Mouse (Mus musculus): ENCODE results near the gene Ppp1r15b. TPM values are rescaled to one million over a fixed set of nuclear protein-coding genes. Genes with fewer than 3 reads are reported as not detected.

The Ppp1r15b gene
- polyA plus RNA-seq, 2 experiments from 2014 or later, result 20.6 to 21.8 TPM

DNA sequence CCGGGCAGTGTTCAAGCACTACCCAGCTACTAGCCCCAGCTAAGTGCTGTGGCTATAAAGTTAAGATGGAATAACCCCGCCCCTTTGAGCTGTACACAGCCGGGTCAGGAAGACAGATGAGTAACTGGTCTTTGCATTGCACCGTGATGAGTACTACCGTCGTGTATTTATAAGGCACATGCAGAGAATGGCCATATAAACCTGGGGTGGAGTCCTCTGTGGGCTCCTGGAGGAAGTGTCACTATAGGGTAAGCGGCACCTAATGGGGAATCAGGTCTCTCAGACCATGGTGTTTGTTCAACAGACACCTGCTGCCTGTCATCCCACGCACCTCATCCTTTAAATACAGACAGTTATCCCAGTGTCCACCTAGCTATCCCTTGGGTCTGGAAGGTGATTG is 32.0 kb downstream of the Ppp1r15b start:
- no peak for ATAC-seq

- ATAC-seq, result peak; percentile 23
Observed at GRCm38 (mm10) chr1:133163820-133164431, 33.0 kb downstream of the Ppp1r15b start, which contains the start of gene Plekha6. Plekha6 (plus strand) TSS chr1:133164210.

DNA sequence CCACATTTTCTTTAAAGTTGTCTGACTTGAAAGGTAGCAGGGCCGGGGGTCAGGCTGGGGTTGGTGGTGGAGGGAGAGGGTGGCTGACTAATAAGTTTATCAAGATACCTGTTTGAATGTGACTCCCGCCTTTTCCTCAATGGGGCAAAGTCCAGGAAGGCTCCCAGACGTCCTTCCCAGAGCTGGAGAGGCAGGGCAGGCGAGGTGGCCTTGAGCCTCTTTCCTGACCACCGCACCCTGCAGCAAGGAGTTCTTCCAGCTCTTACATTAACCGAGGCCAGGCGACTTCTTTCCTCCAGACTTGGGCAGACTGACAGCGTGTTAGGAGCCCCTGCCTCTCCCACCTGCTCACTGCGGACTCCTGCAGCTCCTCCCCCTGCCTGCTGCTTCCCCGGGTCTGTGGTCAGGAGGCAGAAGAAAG is 33.7 kb downstream of the Ppp1r15b start:
- no peak for ATAC-seq

GRCm38 (mm10) chr1:133165111-133165510 is 34.2 kb downstream of the Ppp1r15b start:
- no peak for ATAC-seq

DNA sequence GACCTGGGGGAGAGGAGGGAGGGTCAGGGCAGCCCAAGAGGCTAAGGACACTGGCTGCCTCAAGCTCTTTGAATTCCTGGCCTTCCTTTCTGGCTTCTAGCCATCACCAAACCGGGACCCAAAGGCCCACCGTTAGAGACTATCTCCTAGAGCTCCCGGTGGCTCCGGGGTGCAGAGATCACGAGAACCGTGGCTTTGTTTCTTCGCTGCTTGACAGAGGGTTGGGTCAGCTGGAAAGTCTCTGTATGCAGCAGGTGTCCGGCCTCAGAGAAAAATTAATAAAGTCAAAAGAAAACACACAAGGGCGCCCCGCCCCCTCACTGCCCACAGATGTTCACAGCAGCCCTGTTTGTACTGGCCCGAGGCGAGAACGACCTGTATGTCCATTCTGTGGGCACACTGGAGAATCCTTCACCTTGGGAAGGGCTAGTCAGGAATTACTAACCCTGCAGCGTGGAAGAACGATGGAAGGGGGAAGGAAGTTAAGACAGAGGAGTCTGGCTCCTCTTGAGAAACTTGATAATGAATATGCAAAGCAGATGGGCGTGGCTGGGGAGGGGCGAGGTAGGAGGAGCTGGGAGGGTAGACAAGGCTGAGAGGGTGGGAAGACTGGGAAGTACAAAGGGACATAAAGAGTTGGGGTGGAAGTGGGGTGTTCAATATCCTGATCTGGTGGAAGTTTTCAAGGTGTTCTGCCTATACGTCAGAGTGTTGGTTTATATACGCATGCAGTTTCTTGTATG is 37.5 kb downstream of the Ppp1r15b start:
- ATAC-seq, result no peak

- ATAC-seq, result no peak
Observed at GRCm38 (mm10) chr1:133170196-133170595, 39.3 kb downstream of the Ppp1r15b start.

DNA sequence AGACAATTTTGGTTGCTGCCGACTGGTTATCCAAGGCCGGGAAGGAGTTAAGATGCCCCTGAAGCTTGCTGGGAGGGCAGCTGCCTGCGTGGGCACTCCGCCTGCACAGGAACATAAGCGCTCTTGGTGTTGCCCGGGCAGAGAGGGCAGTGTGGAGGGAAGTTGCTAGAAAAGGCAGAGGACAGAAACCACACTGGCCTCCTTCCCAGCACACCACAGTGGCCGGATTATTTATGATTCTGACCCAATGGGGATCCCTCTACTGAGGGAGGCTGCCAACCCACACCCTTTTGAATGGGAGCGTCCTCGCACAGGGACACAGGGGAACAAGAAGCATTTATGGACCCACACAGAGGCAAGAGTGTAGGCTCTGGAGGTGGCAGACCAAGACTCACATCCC is 40.4 kb downstream of the Ppp1r15b start:
- ATAC-seq, result no peak

GRCm38 (mm10) chr1:133175150-133175549 is 44.2 kb downstream of the Ppp1r15b start:
- no peak for ATAC-seq

GRCm38 (mm10) chr1:133177480-133178172 is 46.7 kb downstream of the Ppp1r15b start:
- ATAC-seq, result no peak

GRCm38 (mm10) chr1:133178732-133179440 is 47.9 kb downstream of the Ppp1r15b start:
- ATAC-seq, result no peak

DNA sequence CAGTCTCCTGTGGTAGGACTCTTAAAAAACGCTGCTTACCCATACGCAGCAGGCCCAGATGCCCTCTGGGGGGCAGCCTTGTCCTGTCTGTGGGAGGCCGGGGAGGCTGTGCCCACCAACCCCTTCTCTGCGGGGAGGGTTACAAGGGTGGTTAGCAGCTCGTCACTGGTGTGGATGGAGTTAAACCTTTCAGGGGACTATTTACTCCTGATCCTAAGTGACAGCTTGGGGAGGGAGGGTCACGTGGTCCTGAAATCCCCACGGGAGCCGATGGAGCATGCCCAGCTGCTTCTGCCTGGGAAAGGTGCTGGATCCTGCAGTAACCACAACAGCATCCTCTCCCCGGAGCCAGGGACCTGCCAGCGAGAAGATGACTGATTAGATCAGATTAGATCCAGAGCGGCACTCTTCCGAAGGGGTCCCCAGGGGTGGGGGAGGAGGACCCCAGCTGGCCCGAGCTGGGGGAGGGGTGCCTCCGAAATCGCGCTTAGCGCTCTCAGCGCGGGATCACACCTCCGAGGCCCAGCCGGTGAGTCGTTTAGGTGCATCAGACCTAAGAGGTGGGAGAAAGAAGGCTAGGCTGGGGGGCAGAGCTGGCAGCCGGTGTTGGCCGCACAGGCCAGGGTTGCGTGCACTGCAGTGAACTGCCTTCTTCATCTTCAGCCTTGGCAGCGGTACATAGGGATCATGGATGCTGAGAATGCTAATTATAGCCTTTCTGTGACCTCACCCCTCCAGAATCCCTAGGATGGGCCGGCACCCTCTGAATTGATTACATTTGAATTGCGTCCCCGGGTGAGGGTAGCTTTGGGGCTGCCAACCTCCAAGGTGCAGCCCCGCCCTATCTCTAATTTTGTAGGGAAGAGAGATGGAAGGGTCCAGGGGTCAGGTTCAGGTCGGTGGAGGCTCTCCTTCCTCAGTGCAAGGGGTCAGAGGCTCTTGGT is 50.4 kb downstream of the Ppp1r15b start:
- no peak for ATAC-seq

- ATAC-seq, result no peak
Observed at GRCm38 (mm10) chr1:133182016-133182705, 51.2 kb downstream of the Ppp1r15b start.

DNA sequence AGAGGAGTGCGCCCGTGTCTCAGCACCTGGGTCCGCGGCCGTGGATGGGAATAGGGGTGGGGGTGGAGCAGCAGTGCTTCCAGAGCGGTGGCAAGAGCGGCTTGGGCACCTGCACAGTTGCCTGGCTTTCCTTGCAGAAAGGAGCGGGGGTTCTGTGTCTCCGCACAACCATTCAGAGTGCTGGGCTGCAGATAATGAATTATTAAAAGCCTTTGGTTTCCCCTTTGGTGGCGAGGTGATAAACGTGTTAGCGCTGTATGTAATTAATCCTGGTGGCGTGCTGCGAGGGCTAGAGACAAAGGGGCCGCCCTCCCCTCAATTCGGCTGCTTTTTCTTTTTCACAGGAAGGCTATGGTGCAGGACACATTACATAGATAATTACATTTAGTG is 51.8 kb downstream of the Ppp1r15b start:
- no peak for ATAC-seq

- ATAC-seq, result no peak
Observed at GRCm38 (mm10) chr1:133183141-133183925, 52.4 kb downstream of the Ppp1r15b start.

GRCm38 (mm10) chr1:133187948-133188680 is 57.2 kb downstream of the Ppp1r15b start:
- no peak for ATAC-seq

DNA sequence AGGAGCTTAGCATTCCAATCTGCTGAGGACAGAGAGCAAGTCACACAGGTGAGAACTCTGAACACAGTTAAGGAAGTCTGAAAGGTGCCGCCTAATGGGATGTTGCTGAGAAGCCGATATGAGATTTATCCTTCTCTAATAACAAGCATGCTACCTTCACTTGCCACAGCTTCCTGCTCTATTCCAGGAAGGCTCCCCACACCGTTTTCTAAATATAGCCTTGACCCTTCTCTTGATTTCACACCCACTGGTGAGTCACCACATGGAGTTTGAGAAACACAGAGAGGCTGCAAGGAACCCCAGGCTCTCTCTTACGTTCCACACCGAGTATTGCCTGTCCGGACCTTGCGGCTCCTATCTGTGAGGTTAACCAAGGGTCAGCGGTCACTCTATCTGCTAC is 57.8 kb downstream of the Ppp1r15b start:
- ATAC-seq, result no peak
